Mouse (Mus musculus): ENCODE results near the gene Polr2e. TPM values are rescaled to one million over a fixed set of nuclear protein-coding genes. Genes with fewer than 3 reads are reported as not detected.
A peak's percentile ranks its signal among the peaks of the same experiment; 100 is the strongest.

Gene Polr2e
- polyA plus RNA-seq, 1 experiment from 2014 or later: 319 TPM

- Histone ChIP-seq H3K27ac (no peak overlapping the region), H3K27me3 (ENCODE audit: low read depth, poor library complexity, severe bottlenecking) (no peaks in the 10 kb centered on the region), H3K4me1 (peaks cover 21% of the 10 kb centered on the region), H3K4me3 (no peak overlapping the region), H3K36me3 (peaks cover 76% of the 10 kb centered on the region), H3K9me3 (replicated peaks) (no peaks in the 10 kb centered on the region)
- WGBS: 79% methylated on average over 20 of the region's 20 CpGs
- DNase-seq (ENCODE audit: low spot score): no peak
Measured at GRCm38 (mm10) chr10:80027681-80028520, 11.7 kb downstream of the Polr2e start.

DNA sequence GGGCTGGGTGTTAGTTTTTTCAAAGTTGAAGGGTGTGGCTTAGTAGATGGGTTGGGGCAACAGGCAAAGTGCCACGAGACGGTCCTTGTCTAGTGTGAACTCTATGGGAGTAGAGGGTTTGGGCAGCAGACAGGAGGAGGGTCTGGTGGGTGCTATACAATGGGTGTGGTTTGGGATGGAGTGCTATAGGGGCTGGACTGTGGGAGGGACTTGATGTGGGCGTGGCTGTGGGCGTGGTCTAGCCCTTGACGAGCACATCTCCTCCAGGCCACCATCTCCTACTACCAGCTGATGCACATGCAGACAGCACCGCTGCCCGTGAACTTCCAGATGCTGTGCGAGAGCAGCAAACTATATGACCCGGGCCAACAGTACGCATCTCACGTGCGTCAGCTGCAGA, 13.7 kb downstream of the Polr2e start:
- Histone ChIP-seq H3K9me3 (replicated peaks) (no peaks in the 10 kb centered on the region), H3K4me1 (peaks cover 24% of the 10 kb centered on the region), H3K27ac (no peak overlapping the region), H3K36me3 (peaks cover 88% of the 10 kb centered on the region), H3K27me3 (ENCODE audit: low read depth, poor library complexity, severe bottlenecking) (no peaks in the 10 kb centered on the region), H3K4me3 (no peak overlapping the region)
- no peak for DNase-seq (ENCODE audit: low spot score)
- whole genome bisulfite sequencing: 59% methylated on average over 12 of the region's 12 CpGs

DNA sequence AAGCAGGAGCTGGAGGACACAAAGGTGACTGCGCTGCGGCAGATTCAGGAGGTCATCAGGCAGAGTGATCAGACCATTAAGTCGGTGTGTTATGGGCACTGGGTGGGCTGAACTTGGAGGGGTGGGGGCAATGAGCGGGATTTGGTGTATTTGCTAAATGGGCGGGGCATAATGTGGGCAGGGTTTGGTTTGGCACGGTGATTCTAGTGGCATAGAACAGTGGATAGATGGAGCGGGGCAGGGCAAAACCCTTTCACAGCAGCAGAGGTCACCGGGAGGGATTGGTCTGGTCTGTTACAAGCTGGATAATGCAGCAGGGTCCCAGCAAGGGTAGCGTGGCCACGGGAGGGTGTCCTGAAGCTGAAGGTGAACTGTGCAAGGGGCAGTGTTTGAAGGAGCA, 14.1 kb downstream of the Polr2e start:
- 74% methylated on average over 10 of the region's 10 CpGs for WGBS
- H3K36me3 ChIP-seq: peaks cover 84% of the 10 kb centered on the region

GRCm38 (mm10) chr10:80025044-80025347, 14.6 kb downstream of the Polr2e start:
- peaks cover 79% of the 10 kb centered on the region for H3K36me3 ChIP-seq
- H3K4me1 ChIP-seq: peaks cover 33% of the 10 kb centered on the region
- H3K27me3 ChIP-seq (ENCODE audit: low read depth, poor library complexity, severe bottlenecking): no peaks in the 10 kb centered on the region
- H3K27ac ChIP-seq: no peak overlapping the region
- H3K4me3 ChIP-seq: no peak overlapping the region
- no peaks in the 10 kb centered on the region for H3K9me3 ChIP-seq (replicated peaks)
- WGBS: 66% methylated on average over 4 of the region's 4 CpGs
- DNase-seq (ENCODE audit: low spot score): no peak

More for the DNA sequence above, 14.1 kb downstream of the Polr2e start:
- DNase-seq (ENCODE audit: low spot score): no peak
- Histone ChIP-seq H3K27me3 (ENCODE audit: low read depth, poor library complexity, severe bottlenecking) (no peaks in the 10 kb centered on the region), H3K9me3 (replicated peaks) (no peaks in the 10 kb centered on the region), H3K4me3 (0 out of 2 replicates have a peak overlapping the region, but pooled peaks have one; percentile 6), H3K27ac (no peak overlapping the region), H3K4me1 (peaks cover 28% of the 10 kb centered on the region)

GRCm38 (mm10) chr10:80024229-80025043, 15.2 kb downstream of the Polr2e start:
- WGBS: 83% methylated on average over 15 of the region's 15 CpGs
- Histone ChIP-seq H3K36me3 (peaks cover 74% of the 10 kb centered on the region), H3K4me3 (no peak overlapping the region), H3K27me3 (ENCODE audit: low read depth, poor library complexity, severe bottlenecking) (no peaks in the 10 kb centered on the region), H3K4me1 (peaks cover 38% of the 10 kb centered on the region), H3K27ac (0 out of 2 replicates have a peak overlapping the region, but pooled peaks have one; percentile 8), H3K9me3 (replicated peaks) (no peaks in the 10 kb centered on the region)
- DNase-seq (ENCODE audit: low spot score): no peak

- DNase-seq (ENCODE audit: low spot score): no peak
- 89% methylated on average over 5 of the region's 5 CpGs for WGBS
- H3K27me3 ChIP-seq (ENCODE audit: low read depth, poor library complexity, severe bottlenecking): no peaks in the 10 kb centered on the region
- no peaks in the 10 kb centered on the region for H3K9me3 ChIP-seq (replicated peaks)
- H3K4me1 ChIP-seq: peaks cover 45% of the 10 kb centered on the region
- H3K36me3 ChIP-seq: peaks cover 68% of the 10 kb centered on the region
- H3K27ac ChIP-seq: no peak overlapping the region
- no peak overlapping the region for H3K4me3 ChIP-seq
Measured at GRCm38 (mm10) chr10:80023758-80024157, 15.8 kb downstream of the Polr2e start.

DNA sequence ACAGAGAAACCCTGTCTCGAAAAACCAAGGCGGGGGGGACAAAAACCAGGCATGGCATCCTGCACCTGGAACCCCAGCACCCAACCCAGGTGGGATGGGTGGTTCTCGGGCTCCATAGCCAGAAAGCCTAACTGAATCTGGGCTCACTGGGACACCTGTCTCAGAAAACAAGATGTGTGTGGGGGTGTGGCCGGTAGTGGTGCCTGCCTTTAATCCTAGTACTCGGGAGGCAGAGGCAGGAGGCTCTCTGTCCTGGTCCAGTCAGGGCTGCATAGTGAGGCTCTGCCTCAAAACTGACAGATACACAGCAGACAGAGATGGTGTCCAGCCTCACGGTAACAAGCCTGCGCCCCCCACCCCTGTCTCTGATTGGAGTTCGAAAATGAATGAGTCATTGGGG, 16.8 kb downstream of the Polr2e start:
- Histone ChIP-seq H3K36me3 (peaks cover 58% of the 10 kb centered on the region), H3K9me3 (replicated peaks) (no peaks in the 10 kb centered on the region), H3K27me3 (ENCODE audit: low read depth, poor library complexity, severe bottlenecking) (peaks cover 2% of the 10 kb centered on the region), H3K27ac (no peak overlapping the region), H3K4me3 (no peak overlapping the region), H3K4me1 (peaks cover 48% of the 10 kb centered on the region)
- no peak for DNase-seq (ENCODE audit: low spot score)
- 96% methylated on average over 8 of the region's 8 CpGs for WGBS

- Histone ChIP-seq H3K36me3 (peaks cover 52% of the 10 kb centered on the region), H3K4me3 (no peak overlapping the region), H3K4me1 (peaks cover 48% of the 10 kb centered on the region), H3K9me3 (replicated peaks) (no peaks in the 10 kb centered on the region), H3K27ac (no peak overlapping the region), H3K27me3 (ENCODE audit: low read depth, poor library complexity, severe bottlenecking) (peaks cover 9% of the 10 kb centered on the region)
- DNase-seq (ENCODE audit: low spot score): no peak
- 97% methylated on average over 12 of the region's 12 CpGs for WGBS
Measured at GRCm38 (mm10) chr10:80022164-80022563, 17.4 kb downstream of the Polr2e start.

DNA sequence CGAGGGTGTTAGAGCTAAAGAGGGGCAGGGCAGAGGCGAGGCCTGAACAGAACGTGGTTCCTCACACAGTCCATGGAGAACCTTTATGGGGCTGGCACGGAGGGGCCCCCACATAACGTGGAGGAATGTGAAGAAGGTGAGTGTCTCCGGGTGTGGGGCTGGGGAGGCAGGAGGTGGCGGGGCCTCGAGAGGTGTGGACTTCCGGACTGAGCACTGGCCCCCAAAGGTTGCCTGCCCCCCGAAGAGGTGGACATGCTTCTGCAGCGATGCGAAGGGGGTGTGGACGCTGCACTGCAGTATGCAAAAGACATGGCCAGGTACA, 18.3 kb downstream of the Polr2e start:
- no peak overlapping the region for H3K4me3 ChIP-seq
- H3K9me3 ChIP-seq (replicated peaks): no peaks in the 10 kb centered on the region
- WGBS: 89% methylated on average over 13 of the region's 13 CpGs
- peaks cover 54% of the 10 kb centered on the region for H3K4me1 ChIP-seq
- peaks cover 43% of the 10 kb centered on the region for H3K36me3 ChIP-seq
- no peak for DNase-seq (ENCODE audit: low spot score)
- H3K27me3 ChIP-seq (ENCODE audit: low read depth, poor library complexity, severe bottlenecking): peaks cover 17% of the 10 kb centered on the region
- no peak overlapping the region for H3K27ac ChIP-seq

DNA sequence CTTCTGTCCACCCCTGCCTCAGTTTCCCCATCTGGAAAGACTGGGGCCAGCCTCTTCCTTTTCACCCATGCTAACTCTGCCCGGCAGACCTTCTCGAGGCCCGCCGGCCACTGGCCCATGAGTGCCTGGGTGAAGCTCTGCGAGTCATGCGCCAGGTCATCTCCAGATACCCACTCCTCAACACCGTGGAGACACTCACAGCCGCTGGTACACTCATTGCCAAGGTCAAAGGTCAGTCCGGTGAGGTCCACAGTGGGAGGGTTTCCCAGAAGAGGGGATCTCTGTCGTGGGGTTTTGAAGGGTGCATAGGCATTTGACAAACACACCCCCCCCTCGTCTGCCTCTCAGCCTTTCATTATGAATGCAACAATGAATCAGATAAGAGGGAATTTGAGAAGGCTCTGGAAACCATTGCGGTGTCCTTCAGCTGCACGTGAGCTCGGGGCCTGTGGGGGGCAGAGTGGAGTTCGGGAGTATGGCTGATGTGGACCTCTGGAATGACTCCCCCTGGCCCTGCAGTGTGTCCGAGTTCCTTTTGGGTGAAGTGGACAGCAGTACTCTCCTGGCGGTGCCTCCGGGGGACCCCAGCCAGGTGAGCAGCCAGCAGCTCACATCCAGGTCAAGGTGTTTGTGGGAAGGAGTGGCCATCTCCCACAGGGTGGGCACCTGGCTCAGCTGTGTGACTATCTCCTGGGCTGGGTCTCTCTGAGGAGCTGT, 18.8 kb downstream of the Polr2e start:
- peaks cover 49% of the 10 kb centered on the region for H3K4me1 ChIP-seq

DNA sequence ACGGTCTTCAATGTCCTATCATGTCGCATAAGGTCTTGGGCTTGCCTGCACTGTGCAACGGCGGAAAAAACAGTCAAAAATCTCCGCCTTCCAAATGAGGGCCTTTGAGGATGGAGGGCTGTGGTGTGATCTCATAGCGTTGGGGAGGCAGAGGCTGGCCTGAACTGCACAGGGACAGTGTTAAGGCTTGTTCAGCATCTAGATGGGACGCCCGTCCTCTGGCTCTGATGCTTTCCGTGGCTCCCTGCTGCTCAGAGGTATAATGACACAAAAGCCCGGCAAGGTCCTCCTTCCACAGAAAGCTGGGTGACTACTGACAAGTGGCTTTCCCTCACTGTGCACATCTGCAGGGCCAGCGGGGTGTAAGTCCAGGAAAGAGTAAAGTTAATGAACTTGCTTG, 19.4 kb downstream of the Polr2e start:
- WGBS: 17% methylated on average over 11 of the region's 11 CpGs
- DNase-seq (ENCODE audit: low spot score): no peak
- H3K27me3 ChIP-seq (ENCODE audit: low read depth, poor library complexity, severe bottlenecking): peaks cover 27% of the 10 kb centered on the region
- H3K4me1 ChIP-seq: peaks cover 43% of the 10 kb centered on the region
- H3K27ac ChIP-seq: peak overlapping the region; percentile 93
- H3K36me3 ChIP-seq: peaks cover 33% of the 10 kb centered on the region
- H3K4me3 ChIP-seq: peak overlapping the region; percentile 56
- no peaks in the 10 kb centered on the region for H3K9me3 ChIP-seq (replicated peaks)

More for the DNA sequence above, 18.8 kb downstream of the Polr2e start:
- DNase-seq (ENCODE audit: low spot score): no peak
- 88% methylated on average over 18 of the region's 18 CpGs for WGBS
- H3K4me3 ChIP-seq: peak overlapping the region; percentile 56
- H3K36me3 ChIP-seq: peaks cover 38% of the 10 kb centered on the region
- no peaks in the 10 kb centered on the region for H3K9me3 ChIP-seq (replicated peaks)
- peaks cover 22% of the 10 kb centered on the region for H3K27me3 ChIP-seq (ENCODE audit: low read depth, poor library complexity, severe bottlenecking)
- H3K27ac ChIP-seq: peak overlapping the region; percentile 93

DNA sequence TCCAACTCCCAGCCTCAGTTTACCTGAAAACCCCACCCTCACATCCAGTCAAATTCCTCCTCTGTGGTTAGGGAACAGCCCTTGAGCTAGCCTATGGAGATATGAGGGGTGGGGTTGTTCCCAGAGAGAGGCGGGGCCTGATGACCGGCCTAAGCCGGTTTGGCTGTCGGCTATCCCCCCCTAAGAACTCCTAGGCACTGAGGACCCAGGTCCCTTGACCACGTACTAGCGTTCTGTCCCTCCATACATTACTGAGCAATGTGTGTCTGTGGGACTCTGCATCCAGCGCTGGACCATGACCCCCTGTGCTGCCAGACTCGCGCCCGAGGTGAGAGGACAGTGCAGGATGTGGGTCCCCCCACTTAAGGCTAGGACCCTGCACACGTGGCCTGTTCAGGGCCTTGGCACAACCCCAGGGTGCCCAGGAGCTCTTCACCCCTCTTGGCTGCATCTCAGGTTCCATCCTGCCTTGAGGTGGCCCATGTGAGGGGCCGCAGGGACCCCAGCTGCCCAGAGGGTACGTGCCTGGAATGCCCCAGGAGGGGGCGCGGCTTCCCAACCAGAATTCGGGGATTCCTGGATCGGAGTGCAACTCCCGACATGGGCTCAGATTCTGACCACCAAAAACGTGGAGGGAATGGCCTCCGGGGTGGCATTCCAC, 20.0 kb downstream of the Polr2e start:
- 3% methylated on average over 20 of the region's 20 CpGs for WGBS
- Histone ChIP-seq H3K36me3 (peaks cover 30% of the 10 kb centered on the region), H3K27ac (peak overlapping the region; percentile 93), H3K4me1 (peaks cover 44% of the 10 kb centered on the region), H3K4me3 (peak overlapping the region; percentile 56), H3K9me3 (replicated peaks) (no peaks in the 10 kb centered on the region), H3K27me3 (ENCODE audit: low read depth, poor library complexity, severe bottlenecking) (peaks cover 33% of the 10 kb centered on the region)
- DNase-seq (ENCODE audit: low spot score): peak; percentile 80

Data from limb, embryonic 10.5 days (tissue).